Comparison of ENCODE assay signal across 9 mouse cellular contexts in genomic region chr5:92498661-92499060, GRCm38 (mm10). TPM values are rescaled to one million over a fixed set of nuclear protein-coding genes. Genes with fewer than 3 reads are reported as not detected.
DNase-seq lines count a peak whose midpoint lies in the region; ATAC-seq lines count a peak whose summit lies in the region.
"Had no signal": no experiment of that assay in that cellular context is flagged by ENCODE, and none has a peak within 500 bp of the region (broad histone marks: within the 10 kb centered on the region; RNA-seq: fewer than 3 reads in every experiment).

No protein-coding gene starts in this region.

- DNase-seq in frontal cortex, postnatal 36 days (ENCODE audit: low spot score in 2 of 2), result no peak
- DNase-seq in NIH3T3 (ENCODE audit: low read depth), result peak; percentile 15
- no peak for DNase-seq in right cerebral cortex, postnatal 4 days

- peak overlapping the region; percentile 49; the same call in 1 of the 2 replicates for H3K27ac ChIP-seq in forebrain, embryonic 15.5 days (replicated peaks)
- H3K27ac ChIP-seq in hindbrain, embryonic 16.5 days (ENCODE audit: low read depth, low read length), result peak overlapping the region; percentile 4; the same call in 1 of the 2 replicates
- H3K27ac ChIP-seq in lung, embryonic 16.5 days (ENCODE audit: low read length), result peak overlapping the region; percentile 51
- H3K27ac ChIP-seq in stomach, embryonic 15.5 days, result peak overlapping the region; percentile 49

- no peak overlapping the region for H3K4me2 ChIP-seq in forebrain, embryonic 15.5 days (replicated peaks)
- H3K4me2 ChIP-seq in hindbrain, embryonic 16.5 days (ENCODE audit: low read length), result no peak overlapping the region
- H3K4me2 ChIP-seq in lung, embryonic 16.5 days (ENCODE audit: low read depth, low read length), result no peak overlapping the region
- no peak overlapping the region for H3K4me2 ChIP-seq in stomach, embryonic 15.5 days

- H3K27me3 ChIP-seq in forebrain, embryonic 15.5 days, result no peaks in the 10 kb centered on the region
- H3K27me3 ChIP-seq in hindbrain, embryonic 16.5 days (replicated peaks; ENCODE audit: control insufficient read depth, insufficient read depth, low read length), result no peaks in the 10 kb centered on the region
- no peaks in the 10 kb centered on the region for H3K27me3 ChIP-seq in lung, embryonic 16.5 days (ENCODE audit: control insufficient read depth, insufficient read depth, low read depth, low read length)
- H3K27me3 ChIP-seq in stomach, embryonic 15.5 days (replicated peaks), result no peaks in the 10 kb centered on the region
- H3K27me3 ChIP-seq: CH12.LX had no signal

- no peak overlapping the region for H3K4me3 ChIP-seq in forebrain, embryonic 15.5 days
- no peak overlapping the region for H3K4me3 ChIP-seq in hindbrain, embryonic 16.5 days (ENCODE audit: low read length)
- H3K4me3 ChIP-seq in lung, embryonic 16.5 days (ENCODE audit: low read length), result no peak overlapping the region
- no peak overlapping the region for H3K4me3 ChIP-seq in stomach, embryonic 15.5 days (replicated peaks)

- H3K4me1 ChIP-seq in forebrain, embryonic 15.5 days, result peaks cover 38% of the 10 kb centered on the region
- H3K4me1 ChIP-seq in hindbrain, embryonic 16.5 days (ENCODE audit: control insufficient read depth, insufficient read depth, low read depth, low read length), result peaks cover 23% of the 10 kb centered on the region
- peaks cover 53% of the 10 kb centered on the region for H3K4me1 ChIP-seq in lung, embryonic 16.5 days (replicated peaks; ENCODE audit: control insufficient read depth, insufficient read depth, low read length)
- peaks cover 39% of the 10 kb centered on the region for H3K4me1 ChIP-seq in stomach, embryonic 15.5 days

- ATAC-seq in frontal cortex, adult (ENCODE audit: low TSS enrichment), result peak; percentile 14; the same call in 1 of the 2 replicates
- peak; percentile 33; the same call in 1 of the 2 replicates for ATAC-seq in forebrain, embryonic 15.5 days (replicated peaks)
- ATAC-seq in hindbrain, embryonic 16.5 days, result peak; percentile 52
- ATAC-seq in lung, embryonic 16.5 days (ENCODE audit: low read depth), result peak; percentile 81
- ATAC-seq in stomach, embryonic 15.5 days (ENCODE audit: insufficient read depth, low FRiP score, low read depth), result peak; percentile 63

- H3K9me3 ChIP-seq in forebrain, embryonic 15.5 days, result no peaks in the 10 kb centered on the region
- no peaks in the 10 kb centered on the region for H3K9me3 ChIP-seq in hindbrain, embryonic 16.5 days (ENCODE audit: control insufficient read depth, low read length)
- no peaks in the 10 kb centered on the region for H3K9me3 ChIP-seq in lung, embryonic 16.5 days (ENCODE audit: control insufficient read depth, low read length)
- H3K9me3 ChIP-seq in stomach, embryonic 15.5 days, result no peaks in the 10 kb centered on the region

- H3K36me3 ChIP-seq in forebrain, embryonic 15.5 days, result no peaks in the 10 kb centered on the region
- no peaks in the 10 kb centered on the region for H3K36me3 ChIP-seq in hindbrain, embryonic 16.5 days (ENCODE audit: control insufficient read depth, insufficient read depth, low read length)
- no peaks in the 10 kb centered on the region for H3K36me3 ChIP-seq in lung, embryonic 16.5 days (ENCODE audit: control insufficient read depth, insufficient read depth, low read length)
- no peaks in the 10 kb centered on the region for H3K36me3 ChIP-seq in stomach, embryonic 15.5 days

- H3K9ac ChIP-seq in forebrain, embryonic 15.5 days (replicated peaks), result no peak overlapping the region
- H3K9ac ChIP-seq in hindbrain, embryonic 16.5 days (ENCODE audit: low read depth, low read length), result no peak overlapping the region
- no peak overlapping the region for H3K9ac ChIP-seq in lung, embryonic 16.5 days (ENCODE audit: low read length)
- H3K9ac ChIP-seq in stomach, embryonic 15.5 days, result no peak overlapping the region

- WGBS in forebrain, embryonic 15.5 days, result 33% methylated on average over 5 of the region's 5 CpGs
- 22% methylated on average over 5 of the region's 5 CpGs for WGBS in hindbrain, embryonic 16.5 days
- WGBS in lung, embryonic 16.5 days, result 23% methylated on average over 5 of the region's 5 CpGs
- 21% methylated on average over 5 of the region's 5 CpGs for WGBS in stomach, embryonic 15.5 days

RNA-seq across cellular contexts. Expression of gene Scarb2, which starts 8.0 kb away (rescaled TPM):
- 23.4 and 24.6 TPM in 2 replicates for polyA plus RNA-seq in forebrain, embryonic 15.5 days (2015; fragmentation: Nextera tagmentation; extraction: Ambion mirVana)
- polyA plus RNA-seq in hindbrain, embryonic 16.5 days (2015; fragmentation: Nextera tagmentation; extraction: Ambion mirVana), result 23.1 and 23.5 TPM in 2 replicates
- 18.6 and 20.1 TPM in 2 replicates for polyA plus RNA-seq in lung, embryonic 16.5 days (2015; fragmentation: Nextera tagmentation; extraction: Ambion mirVana)
- 15.8 and 17.0 TPM in 2 replicates for polyA plus RNA-seq in stomach, embryonic 15.5 days (2015; fragmentation: Nextera tagmentation; extraction: Ambion mirVana)

RNA-seq across cellular contexts. Expression of gene Fam47e, which starts 56.2 kb away (rescaled TPM):
- polyA plus RNA-seq in forebrain, embryonic 15.5 days (2015; fragmentation: Nextera tagmentation; extraction: Ambion mirVana), result 0.42 and 0.69 TPM in 2 replicates
- 2.2 and 2.3 TPM in 2 replicates for polyA plus RNA-seq in hindbrain, embryonic 16.5 days (2015; fragmentation: Nextera tagmentation; extraction: Ambion mirVana)
- polyA plus RNA-seq in lung, embryonic 16.5 days (2015; fragmentation: Nextera tagmentation; extraction: Ambion mirVana), result 4.2 and 6.9 TPM in 2 replicates
- 0.13 and 0.36 TPM in 2 replicates for polyA plus RNA-seq in stomach, embryonic 15.5 days (2015; fragmentation: Nextera tagmentation; extraction: Ambion mirVana)

Comparison
In these comparisons a context has a peak if more than half of its experiments do, and no peak if none do; other contexts are left out.
1. ATAC-seq: peak in every context shown above with its lines; median percentile 81 in lung, embryonic 16.5 days; 63 in stomach, embryonic 15.5 days; 52 in hindbrain, embryonic 16.5 days; 33 in forebrain, embryonic 15.5 days; 14 in frontal cortex, adult.